17 mouse cellular contexts compared by ENCODE assay signal in genomic region chr4:120199184-120199885, GRCm38 (mm10). TPM values are rescaled to one million over a fixed set of nuclear protein-coding genes. Genes with fewer than 3 reads are reported as not detected.
A peak's percentile ranks its signal among the peaks of the same experiment; 100 is the strongest.
DNase-seq lines count a peak whose midpoint lies in the region; ATAC-seq and TF ChIP-seq lines count a peak whose summit lies in the region.
"Had no signal": no experiment of that assay in that cellular context is flagged by ENCODE, and none has a peak within 500 bp of the region (broad histone marks: within the 10 kb centered on the region; RNA-seq: fewer than 3 reads in every experiment).

No protein-coding gene starts in this region.

- H3K27ac ChIP-seq in hindbrain, postnatal 0 days = no peak overlapping the region
- H3K27ac ChIP-seq in hindbrain, embryonic 11.5 days (ENCODE audit: low read depth, low read length) = no peak overlapping the region
- no peak overlapping the region for H3K27ac ChIP-seq in intestine, embryonic 15.5 days
- H3K27ac ChIP-seq in stomach, postnatal 0 days (replicated peaks) = peak overlapping the region; percentile 41; the same call in 1 of the 2 replicates
- H3K27ac ChIP-seq: liver, embryonic 14.5 days had no signal

- H3K4me1 ChIP-seq in hindbrain, postnatal 0 days (ENCODE audit: insufficient read depth, low read length) = no peaks in the 10 kb centered on the region
- no peaks in the 10 kb centered on the region; the same call in 1 of the 2 replicates for H3K4me1 ChIP-seq in hindbrain, embryonic 11.5 days (replicated peaks; ENCODE audit: control insufficient read depth, insufficient read depth, low read length)
- peaks cover 18% of the 10 kb centered on the region for H3K4me1 ChIP-seq in intestine, embryonic 15.5 days (replicated peaks)
- peaks cover 5% of the 10 kb centered on the region; the same call in 1 of the 2 replicates for H3K4me1 ChIP-seq in stomach, postnatal 0 days (replicated peaks; ENCODE audit: control insufficient read depth, insufficient read depth)

- no peak overlapping the region for H3K4me2 ChIP-seq in hindbrain, postnatal 0 days (ENCODE audit: low read depth, low read length)
- H3K4me2 ChIP-seq in hindbrain, embryonic 11.5 days (replicated peaks; ENCODE audit: low read depth, low read length) = no peak overlapping the region
- H3K4me2 ChIP-seq in intestine, embryonic 15.5 days (replicated peaks) = no peak overlapping the region
- 0 out of 2 replicates have a peak overlapping the region, but pooled peaks have one; percentile 17 for H3K4me2 ChIP-seq in stomach, postnatal 0 days (replicated peaks; ENCODE audit: low read depth)

- no peak for TF ChIP-seq EP300 in stomach, postnatal 0 days (optimal IDR thresholded peaks at IDR 0.05)

- no peaks in the 10 kb centered on the region for H3K9me3 ChIP-seq in hindbrain, postnatal 0 days (ENCODE audit: low read length)
- H3K9me3 ChIP-seq in hindbrain, embryonic 11.5 days (ENCODE audit: control insufficient read depth, low read length) = no peaks in the 10 kb centered on the region
- H3K9me3 ChIP-seq in intestine, embryonic 15.5 days = no peaks in the 10 kb centered on the region
- no peaks in the 10 kb centered on the region for H3K9me3 ChIP-seq in stomach, postnatal 0 days (ENCODE audit: control insufficient read depth, low read length)

- 0 out of 2 replicates have a peak, but pooled peaks have one; percentile 25 for ATAC-seq in hindbrain, postnatal 0 days
- ATAC-seq in hindbrain, embryonic 11.5 days (ENCODE audit: low FRiP score) = no peak
- ATAC-seq in intestine, embryonic 15.5 days = peak; percentile 35
- ATAC-seq in stomach, postnatal 0 days (ENCODE audit: low FRiP score, low TSS enrichment) = peak; percentile 80
- ATAC-seq: forebrain, postnatal 0 days had no signal

- peak; percentile 41 for DNase-seq in hindbrain, postnatal 0 days (ENCODE audit: low spot score)
- no peak for DNase-seq in hindbrain, embryonic 11.5 days (ENCODE audit: low spot score)
- peak; percentile 32 for DNase-seq in lung, postnatal 14 days
- DNase-seq in stomach, postnatal 0 days (ENCODE audit: low spot score) = peak; percentile 60
- DNase-seq in spleen, postnatal 10 days (ENCODE audit: low spot score in 2 of 2) = no peak
- DNase-seq in spleen, adult 12 weeks (ENCODE audit: low spot score) = no peak
- DNase-seq: cerebellum, adult 18-20 months; forebrain, postnatal 0 days; gastrocnemius, postnatal 36 days; kidney, postnatal 10 days; midbrain, embryonic 14.5 days had no signal

- H3K27me3 ChIP-seq in hindbrain, postnatal 0 days (ENCODE audit: insufficient read depth, low read length) = no peaks in the 10 kb centered on the region; the same call in 1 of the 2 replicates
- no peaks in the 10 kb centered on the region for H3K27me3 ChIP-seq in hindbrain, embryonic 11.5 days (ENCODE audit: control insufficient read depth, insufficient read depth, low read length)
- H3K27me3 ChIP-seq in intestine, embryonic 15.5 days (replicated peaks) = no peaks in the 10 kb centered on the region
- H3K27me3 ChIP-seq in stomach, postnatal 0 days (ENCODE audit: control insufficient read depth, insufficient read depth, low read length) = no peaks in the 10 kb centered on the region

- 30% methylated on average over 9 of the region's 9 CpGs for WGBS in hindbrain, postnatal 0 days
- 27% methylated on average over 9 of the region's 9 CpGs for WGBS in hindbrain, embryonic 11.5 days
- 51% methylated on average over 9 of the region's 9 CpGs for WGBS in intestine, embryonic 15.5 days
- WGBS in stomach, postnatal 0 days = 29% methylated on average over 9 of the region's 9 CpGs

- no peak overlapping the region for H3K9ac ChIP-seq in hindbrain, postnatal 0 days (replicated peaks; ENCODE audit: low read length)
- no peak overlapping the region for H3K9ac ChIP-seq in hindbrain, embryonic 11.5 days (ENCODE audit: low read depth, low read length)
- no peak overlapping the region for H3K9ac ChIP-seq in intestine, embryonic 15.5 days
- no peak overlapping the region for H3K9ac ChIP-seq in stomach, postnatal 0 days (ENCODE audit: low read length)
- H3K9ac ChIP-seq: forebrain, postnatal 0 days; liver, embryonic 14.5 days had no signal

- H3K36me3 ChIP-seq in hindbrain, postnatal 0 days (ENCODE audit: insufficient read depth, low read length) = no peaks in the 10 kb centered on the region
- no peaks in the 10 kb centered on the region for H3K36me3 ChIP-seq in hindbrain, embryonic 11.5 days (ENCODE audit: control insufficient read depth, insufficient read depth, low read length)
- H3K36me3 ChIP-seq in intestine, embryonic 15.5 days = no peaks in the 10 kb centered on the region
- H3K36me3 ChIP-seq in stomach, postnatal 0 days (ENCODE audit: control insufficient read depth, insufficient read depth, low read length) = no peaks in the 10 kb centered on the region

- no peak for TF ChIP-seq CTCF in hindbrain, postnatal 0 days (IDR thresholded peaks at IDR 0.05; ENCODE audit: low read depth)
- TF ChIP-seq CTCF in stomach, postnatal 0 days (IDR thresholded peaks at IDR 0.05; ENCODE audit: low read depth) = no peak

- no peak overlapping the region for H3K4me3 ChIP-seq in hindbrain, postnatal 0 days (ENCODE audit: low read length)
- H3K4me3 ChIP-seq in hindbrain, embryonic 11.5 days (ENCODE audit: low read depth, low read length) = no peak overlapping the region
- no peak overlapping the region for H3K4me3 ChIP-seq in intestine, embryonic 15.5 days (replicated peaks)
- no peak overlapping the region for H3K4me3 ChIP-seq in stomach, postnatal 0 days (ENCODE audit: low read depth, low read length)

RNA-seq across cellular contexts. Expression of gene Edn2, which starts 38.3 kb away (rescaled TPM):
- 0.94 TPM in 1 of 2 replicates, not detected in the other for total RNA-seq in hindbrain, postnatal 0 days (2014; rRNA removed)
- polyA plus RNA-seq in hindbrain, postnatal 0 days (2015; fragmentation: Nextera tagmentation; extraction: Ambion mirVana) = 0.25 and 0.32 TPM in 2 replicates
- polyA plus RNA-seq in hindbrain, embryonic 11.5 days (2014; fragmentation: Nextera tagmentation; extraction: Ambion mirVana) = not detected in 2 replicates
- polyA plus RNA-seq in intestine, embryonic 15.5 days (2015; fragmentation: Nextera tagmentation; extraction: Ambion mirVana) = 5.1 and 5.2 TPM in 2 replicates
- polyA plus RNA-seq in stomach, postnatal 0 days (2015; fragmentation: Nextera tagmentation; extraction: Ambion mirVana) = 1.9 and 2.2 TPM in 2 replicates
- total RNA-seq: forebrain, postnatal 0 days; gastrocnemius, postnatal 36 days; layer of hippocampus, postnatal 10 days; MEL had no signal
- polyA plus RNA-seq: limb, embryonic 11.5 days; testis, adult 2 months had no signal

Comparison
In these comparisons a context has a peak if more than half of its experiments do, and no peak if none do; other contexts are left out.
1. DNase-seq: peak in hindbrain, postnatal 0 days (single experiment), lung, postnatal 14 days (single experiment) and stomach, postnatal 0 days (single experiment); none in hindbrain, embryonic 11.5 days (single experiment), spleen, postnatal 10 days (0 of 2) and spleen, adult 12 weeks (single experiment).